Mouse (Mus musculus) hindbrain, postnatal 0 days (tissue): Measurements from ENCODE around the gene Fasn. TPM values are rescaled to one million over a fixed set of nuclear protein-coding genes. Genes with fewer than 3 reads are reported as not detected.
"Not testable (repeated sequence)": the region's sequence is repeated elsewhere in the genome, so short reads cannot be mapped to it uniquely, and the experiment has no call there.

Experiments
- ATAC-seq: fragments of 200-750 bp; cut with Nextera tagmentation; 2 replicates; pipeline ENCODE4 v1.8.0; 2017; ENCODE audit warnings: mild to moderate bottlenecking, moderate TSS enrichment, moderate library complexity
- DNase-seq: peaks from one replicate; pipeline ENCODE4 v3.0.0-alpha.2; 2015; ENCODE audit warnings: low spot score
- H3K27ac ChIP-seq: fragments of 300-500 bp; sonication (generic); 2 replicates; pipeline ENCODE4 v1.5.1; 2014; ENCODE audit warnings: mild to moderate bottlenecking
- H3K27me3 ChIP-seq: fragments of 300-500 bp; sonication (generic); 2 replicates; pipeline ENCODE4 v1.6.1; 2014; ENCODE audit warnings: low read length, mixed read lengths; ENCODE audit not compliant: insufficient read depth
- H3K36me3 ChIP-seq: fragments of 300-500 bp; sonication (generic); 2 replicates; pipeline ENCODE4 v1.6.1; 2014; ENCODE audit warnings: low read length, mixed read lengths; ENCODE audit not compliant: insufficient read depth
- H3K4me1 ChIP-seq: fragments of 300-500 bp; sonication (generic); 2 replicates; pipeline ENCODE4 v1.6.1; 2014; ENCODE audit warnings: antibody characterized with exemption, low read length, mixed read lengths; ENCODE audit not compliant: insufficient read depth
- H3K4me2 ChIP-seq: fragments of 300-500 bp; sonication (generic); 2 replicates; pipeline ENCODE4 v1.6.1; 2014; ENCODE audit warnings: low read depth, mild to moderate bottlenecking, low read length, moderate library complexity, mixed read lengths
- H3K4me3 ChIP-seq: fragments of 300-500 bp; sonication (generic); 2 replicates; pipeline ENCODE4 v1.5.1; 2014; ENCODE audit warnings: low read length
- H3K9ac ChIP-seq: fragments of 300-500 bp; sonication (generic); replicated peaks from 2 replicates; pipeline ENCODE4 v1.6.1; 2014; ENCODE audit warnings: mild to moderate bottlenecking, low read length, moderate library complexity, mixed read lengths
- H3K9me3 ChIP-seq: fragments of 300-500 bp; sonication (generic); 2 replicates; pipeline ENCODE4 v1.6.1; 2016; ENCODE audit warnings: low read length, mixed read lengths
- CTCF ChIP-seq: IDR thresholded peaks from 2 replicates; pipeline ENCODE4 v1.5.1; 2016; ENCODE audit warnings: antibody characterized with exemption, control low read depth, low read depth
- WGBS: fragments of 180-500 bp; shearing (Covaris S2); extraction: QIAGEN DNeasy Blood & Tissue Kit; methylation state at CpG from one replicate; pipeline ENCODE4 v1.1.7; 2014; 5-methylcytosine and 5-hydroxymethylcytosine counted together
- polyA plus RNA-seq: library from polyadenylated mRNA; unstranded; fragments of >200 nt; fragmentation: Nextera tagmentation; extraction: Ambion mirVana; gene quantifications from 2 replicates; pipeline ENCODE4 v1.2.1, GENCODE M21; 2015
- total RNA-seq: library from RNA; depleted of rRNA; stranded (reverse); fragments of >200 nt; gene quantifications from 2 replicates; pipeline ENCODE4 v1.2.3, GENCODE M21; 2014

The Fasn gene
- total and polyA plus RNA-seq, 2 experiments from 2014 or later = 54.4 to 499 TPM

DNA sequence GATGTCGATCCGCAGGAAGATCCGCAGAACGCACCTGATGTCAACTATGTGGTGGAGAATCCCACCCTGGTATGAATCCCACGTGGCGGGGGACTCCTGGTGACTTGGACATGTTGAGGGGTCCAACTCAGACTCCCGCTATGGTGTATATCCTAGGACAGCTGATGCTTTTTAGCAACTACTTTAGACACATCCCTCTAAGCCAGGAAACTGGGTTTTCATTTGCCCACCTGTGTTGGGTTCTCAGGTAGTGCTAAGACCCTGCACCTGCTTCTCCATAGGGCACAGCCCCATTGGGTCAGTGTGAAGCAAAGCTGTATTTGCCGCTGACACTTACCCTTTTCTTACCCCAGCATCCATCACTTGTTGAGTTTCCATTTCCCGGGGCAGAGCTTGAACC is 39.2 kb downstream of the Fasn start:
- no peak for ATAC-seq
- peaks cover 47% of the 10 kb centered on the region for H3K36me3 ChIP-seq
- H3K27ac ChIP-seq = peak overlapping the region; percentile 87
- no peaks in the 10 kb centered on the region for H3K9me3 ChIP-seq
- peak overlapping the region; percentile 98 for H3K4me2 ChIP-seq
- WGBS = 37% methylated on average over 9 of the region's 9 CpGs
- no peaks in the 10 kb centered on the region for H3K27me3 ChIP-seq
- DNase-seq = no peak
- H3K4me1 ChIP-seq = peaks cover 13% of the 10 kb centered on the region; the same call in 1 of the 2 replicates
- peak overlapping the region; percentile 82 for H3K4me3 ChIP-seq
- no peak for TF ChIP-seq CTCF
- H3K9ac ChIP-seq = peak overlapping the region; percentile 92

DNA sequence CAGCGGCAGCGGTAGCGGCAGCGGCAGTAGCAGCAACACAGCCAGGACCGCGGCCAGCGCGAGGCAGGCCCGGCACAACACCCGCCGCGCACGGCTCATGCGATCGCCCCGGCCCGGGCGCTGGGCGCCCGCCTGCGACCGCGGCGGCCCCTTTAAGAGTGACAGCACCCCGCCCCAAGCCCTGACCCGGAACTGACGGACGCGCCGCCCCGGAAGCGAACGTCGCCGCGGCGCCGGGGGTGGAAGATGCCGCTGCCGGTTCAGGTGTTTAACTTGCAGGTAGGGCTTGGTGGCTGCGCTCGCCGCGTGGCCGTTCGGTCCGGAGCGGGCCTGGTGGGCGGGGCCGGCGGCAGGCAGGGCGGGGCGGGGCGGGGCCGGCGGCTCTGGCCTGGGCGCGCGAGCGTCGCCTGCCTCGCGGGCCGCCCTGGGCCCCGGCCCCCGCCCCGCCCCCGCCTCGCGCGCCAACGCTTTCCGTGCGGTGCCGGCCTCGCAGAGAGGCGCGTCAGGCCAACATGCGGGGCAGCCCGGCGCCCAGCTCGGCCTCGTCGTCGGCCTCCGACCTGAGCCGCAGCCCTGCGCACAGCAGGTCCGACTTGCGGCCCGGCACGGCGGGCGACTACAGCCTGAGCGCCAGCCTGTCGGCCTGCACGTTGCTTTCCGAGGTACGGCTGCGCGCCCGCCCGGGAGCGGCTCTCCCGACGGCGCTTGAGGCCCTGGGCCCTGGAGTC is 40.1 kb downstream of the Fasn start, which contains the start of the genes Rfng and Gps1:
Gene Rfng, minus strand, starts transcription at position 144 of the 728 bp plus-strand sequence.
Gene Gps1, plus strand, starts transcription at position 209 of the 728 bp plus-strand sequence.
- ATAC-seq (peak; percentile 81), DNase-seq (peak; percentile 89)
- Histone ChIP-seq H3K27me3 (no peaks in the 10 kb centered on the region), H3K4me2 (peak within 1 kb of the TSS; percentile 98), H3K4me3 (peak within 1 kb of the TSS; percentile 82), H3K36me3 (peaks cover 41% of the 10 kb centered on the region), H3K4me1 (peaks cover 13% of the 10 kb centered on the region; the same call in 1 of the 2 replicates), H3K27ac (peak within 1 kb of the TSS; percentile 87), H3K9me3 (no peaks in the 10 kb centered on the region), H3K9ac (peak within 1 kb of the TSS; percentile 92)
- TF ChIP-seq CTCF = no peak
- WGBS = 1% methylated on average over 91 of the region's 107 CpGs

DNA sequence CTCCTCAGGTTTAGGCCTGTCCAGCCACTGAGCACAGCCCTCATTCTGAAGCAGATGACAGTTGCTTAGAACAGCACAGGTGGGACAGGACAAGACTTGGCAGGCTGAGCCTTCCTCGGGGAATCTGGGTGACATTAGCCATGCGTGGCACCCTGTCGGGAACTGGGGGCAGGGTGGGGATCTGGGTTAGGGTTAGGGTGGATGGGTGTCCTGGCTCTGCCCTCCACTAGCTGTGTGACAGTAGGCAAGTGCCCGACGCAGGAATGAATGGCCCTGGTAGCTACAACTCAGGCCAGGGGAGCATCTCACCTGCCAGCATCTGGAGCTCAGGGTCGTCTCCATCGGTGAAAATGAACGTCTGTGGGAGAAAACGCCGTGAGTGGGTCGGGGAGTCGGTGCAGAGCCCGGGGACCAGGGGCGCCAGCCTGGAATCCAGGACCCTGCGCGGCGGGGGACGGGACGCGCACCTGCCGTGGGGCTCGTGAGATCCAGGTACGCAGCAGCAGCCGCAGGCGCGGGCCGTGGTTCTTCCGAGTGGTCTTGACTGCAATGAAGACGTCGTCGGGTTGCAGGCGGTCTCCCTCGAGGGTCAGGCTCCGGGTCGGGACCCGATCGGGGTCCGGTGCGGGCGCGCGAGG is 40.8 kb downstream of the Fasn start:
- H3K36me3 ChIP-seq = peaks cover 38% of the 10 kb centered on the region

DNA sequence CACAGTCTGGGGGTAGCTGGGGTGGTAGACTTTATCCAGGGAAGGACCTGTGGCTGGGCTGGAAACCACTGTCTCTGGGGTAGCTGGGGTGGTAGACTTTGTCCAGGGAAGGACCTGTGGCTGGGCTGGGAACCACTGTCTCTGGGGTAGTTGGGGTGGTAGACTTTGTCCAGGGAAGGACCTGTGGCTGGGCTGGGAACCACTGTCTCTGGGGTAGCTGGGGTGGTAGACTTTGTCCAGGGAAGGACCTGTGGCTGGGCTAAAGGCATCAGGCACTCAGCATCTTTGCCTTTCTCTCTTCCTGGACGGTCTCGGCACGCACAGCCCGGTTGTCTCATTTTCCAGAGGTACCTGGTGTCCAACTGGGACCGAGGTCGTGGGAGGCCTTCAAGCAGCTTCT is 43.0 kb downstream of the Fasn start:
- ATAC-seq, H3K27me3 ChIP-seq: not testable (repeated sequence)

More for the DNA sequence above, 40.8 kb downstream of the Fasn start:
- Histone ChIP-seq H3K27ac (peak overlapping the region; percentile 87), H3K4me1 (peaks cover 13% of the 10 kb centered on the region; the same call in 1 of the 2 replicates), H3K27me3 (no peaks in the 10 kb centered on the region), H3K4me3 (peak overlapping the region; percentile 82), H3K9me3 (no peaks in the 10 kb centered on the region), H3K9ac (peak overlapping the region; percentile 92), H3K4me2 (peak overlapping the region; percentile 98)
- WGBS = 2% methylated on average over 42 of the region's 42 CpGs
- ATAC-seq (no peak; the same call in 1 of the 2 replicates), DNase-seq (no peak)
- TF ChIP-seq CTCF = no peak

DNA sequence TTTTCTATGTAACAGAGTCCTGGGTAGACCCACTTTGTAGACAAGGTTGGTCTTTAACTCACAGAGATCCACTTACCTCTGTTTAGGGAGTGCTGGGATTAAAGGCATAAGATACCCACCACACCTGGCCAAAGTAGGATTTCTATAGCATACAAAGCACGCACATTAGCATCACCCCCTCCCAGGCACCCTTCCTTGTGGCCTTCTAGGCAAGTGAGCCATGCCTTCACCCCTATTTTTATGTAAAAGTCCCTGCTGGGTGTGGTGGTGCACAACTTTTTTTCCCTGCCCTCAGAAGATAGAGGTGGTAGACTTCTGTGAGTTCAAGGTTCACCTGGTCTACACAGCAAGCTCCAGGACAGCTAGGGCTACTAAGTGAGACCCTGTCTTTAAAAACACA is 44.5 kb downstream of the Fasn start:
- H3K4me1 ChIP-seq = peaks cover 7% of the 10 kb centered on the region; the same call in 1 of the 2 replicates
- H3K27me3 ChIP-seq = no peaks in the 10 kb centered on the region
- H3K9ac ChIP-seq = no peak overlapping the region
- ATAC-seq = no peak
- no peak overlapping the region for H3K27ac ChIP-seq
- no peak for TF ChIP-seq CTCF
- H3K36me3 ChIP-seq = peaks cover 24% of the 10 kb centered on the region
- no peaks in the 10 kb centered on the region for H3K9me3 ChIP-seq
- DNase-seq = no peak
- H3K4me3 ChIP-seq = no peak overlapping the region
- WGBS = 83% methylated on average over 1 of the region's 1 CpGs
- no peak overlapping the region for H3K4me2 ChIP-seq

More for the DNA sequence above, 43.0 kb downstream of the Fasn start:
- Histone ChIP-seq H3K4me1 (peaks cover 13% of the 10 kb centered on the region; the same call in 1 of the 2 replicates), H3K36me3 (peaks cover 24% of the 10 kb centered on the region)
- DNase-seq, H3K27ac ChIP-seq, H3K4me2 ChIP-seq, H3K9me3 ChIP-seq, H3K9ac ChIP-seq, H3K4me3 ChIP-seq: not testable (repeated sequence)
- 96% methylated on average over 6 of the region's 6 CpGs for WGBS

DNA sequence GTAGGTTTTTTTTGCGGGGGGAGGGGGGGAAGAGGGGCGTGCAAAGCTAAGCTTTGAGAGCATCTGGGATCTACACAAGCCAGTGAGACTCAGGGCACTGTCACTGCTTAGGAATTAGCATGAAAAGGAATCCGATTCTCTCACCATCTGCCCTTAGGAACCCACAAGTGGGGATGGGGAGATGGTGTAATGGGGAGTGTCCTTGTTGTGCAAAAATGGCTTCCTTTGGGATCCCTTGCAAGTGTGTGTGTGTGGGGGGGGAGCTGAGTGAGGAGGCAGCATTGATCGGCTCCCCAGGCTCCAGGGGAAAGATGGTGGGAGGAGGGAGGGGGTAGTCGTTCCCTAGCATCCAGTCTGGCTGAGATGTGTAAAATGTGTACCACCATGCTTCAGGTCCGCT is 47.2 kb downstream of the Fasn start:
- Histone ChIP-seq H3K4me1 (no peaks in the 10 kb centered on the region), H3K36me3 (peaks cover 16% of the 10 kb centered on the region), H3K27me3 (no peaks in the 10 kb centered on the region), H3K9me3 (no peaks in the 10 kb centered on the region), H3K4me2 (no peak overlapping the region), H3K4me3 (no peak overlapping the region), H3K27ac (no peak overlapping the region), H3K9ac (no peak overlapping the region)
- no peak for DNase-seq
- no peak for ATAC-seq
- 24% methylated on average over 6 of the region's 6 CpGs for WGBS
- TF ChIP-seq CTCF = no peak
